Mouse (Mus musculus) CH12.LX (cell line): ENCODE measurements around the gene Cdc20b. TPM values are rescaled to one million over a fixed set of nuclear protein-coding genes. Genes with fewer than 3 reads are reported as not detected.

Source experiments
- DNase-seq: peaks from one replicate; pipeline ENCODE4 v3.0.0-alpha.2; 2013; ENCODE audit errors: extremely low read depth
- H3K27ac ChIP-seq: 2 replicates; pipeline ENCODE4 v1.5.1; 2012; ENCODE audit warnings: low read depth, mild to moderate bottlenecking, control low read depth, moderate library complexity; ENCODE audit not compliant: insufficient read depth
- H3K27me3 ChIP-seq: replicated peaks from 2 replicates; pipeline ENCODE3; 2012; ENCODE audit warnings: inconsistent platforms
- H3K36me3 ChIP-seq, 2 experiments: replicated peaks in 1 of 2; 2 replicates each; pipeline versions ENCODE3 to v1.6.1; 2012; ENCODE audit warnings: inconsistent platforms in 1 of 2, low read length in 1 of 2, mild to moderate bottlenecking in 1 of 2, mixed read lengths in 1 of 2, moderate library complexity in 1 of 2; ENCODE audit not compliant: control insufficient read depth in 1 of 2, insufficient read depth in 1 of 2
- H3K4me1 ChIP-seq, 2 experiments: 2 replicates each; pipeline ENCODE4 v1.6.1; 2012; ENCODE audit warnings: inconsistent platforms in 1 of 2, moderate library complexity in 1 of 2; ENCODE audit not compliant: insufficient read depth in 2 of 2, control insufficient read depth in 1 of 2
- H3K4me2 ChIP-seq: 2 replicates; pipeline ENCODE4 v1.6.1; 2012; ENCODE audit warnings: low read depth, mild to moderate bottlenecking, control low read depth; ENCODE audit not compliant: poor library complexity, insufficient read depth, severe bottlenecking
- H3K4me3 ChIP-seq, 3 experiments: fragments of 150-350 bp in 1 of 3; sonication (generic) in 1 of 3; replicated peaks in 1 of 3; 2 replicates each; pipeline versions ENCODE3 to v1.5.1; 2011 to 2012; ENCODE audit warnings: low read depth in 2 of 3, low read length in 2 of 3, mild to moderate bottlenecking in 2 of 3, moderate library complexity in 2 of 3, control low read depth in 1 of 3, improper control_type of control experiment in 1 of 3, inconsistent platforms in 1 of 3, mixed read lengths in 1 of 3; ENCODE audit not compliant: poor library complexity in 1 of 3
- H3K79me2 ChIP-seq: replicated peaks from 2 replicates; pipeline ENCODE4 v1.6.1; 2012; ENCODE audit warnings: mild to moderate bottlenecking, moderate library complexity; ENCODE audit not compliant: control insufficient read depth, poor library complexity, insufficient read depth, severe bottlenecking; ENCODE audit errors: extremely low read depth
- H3K9ac ChIP-seq: 2 replicates; pipeline ENCODE4 v1.6.1; 2012; ENCODE audit warnings: low read depth, mild to moderate bottlenecking, control low read depth, moderate library complexity; ENCODE audit not compliant: insufficient read depth
- H3K9me3 ChIP-seq: replicated peaks from 2 replicates; pipeline ENCODE3; 2012; ENCODE audit warnings: low read length, inconsistent platforms, mixed read lengths
- BHLHE40 ChIP-seq: IDR thresholded peaks from 2 replicates; pipeline ENCODE4 v1.6.1; 2011; ENCODE audit warnings: mild to moderate bottlenecking, low read depth, low read length, improper control_type of control experiment
- ELF1 ChIP-seq: IDR thresholded peaks from 2 replicates; pipeline ENCODE4 v1.6.1; 2014; ENCODE audit warnings: low read depth, mild to moderate bottlenecking, inconsistent platforms, low read length, improper control_type of control experiment
- EP300 ChIP-seq: IDR thresholded peaks from 2 replicates; pipeline ENCODE4 v1.6.1; 2011; ENCODE audit warnings: low read length, improper control_type of control experiment
- JUND ChIP-seq: conservative IDR thresholded peaks from 2 replicates; pipeline ENCODE4 v1.6.1; 2011; ENCODE audit warnings: low read depth, low read length, improper control_type of control experiment
- MXI1 ChIP-seq: IDR thresholded peaks from 2 replicates; pipeline ENCODE4 v1.6.1; 2011; ENCODE audit warnings: mild to moderate bottlenecking, low read depth, low read length, improper control_type of control experiment
- MYC ChIP-seq: IDR thresholded peaks from 2 replicates; pipeline ENCODE4 v1.6.1; 2011; ENCODE audit warnings: low read depth, mild to moderate bottlenecking, improper control_type of control experiment, low read length
- POLR2AphosphoS2 ChIP-seq: IDR thresholded peaks from 2 replicates; pipeline ENCODE4 v1.6.1; 2011; ENCODE audit warnings: low read depth, low read length, improper control_type of control experiment
- RAD21 ChIP-seq: IDR thresholded peaks from 2 replicates; pipeline ENCODE4 v1.6.1; 2011; ENCODE audit warnings: low read depth, mild to moderate bottlenecking, low read length, improper control_type of control experiment, moderate library complexity
- USF1 ChIP-seq: IDR thresholded peaks from 2 replicates; pipeline ENCODE4 v1.6.1; 2014; ENCODE audit warnings: low read depth, mild to moderate bottlenecking, inconsistent platforms, low read length, improper control_type of control experiment
- USF2 ChIP-seq: conservative IDR thresholded peaks from 2 replicates; pipeline ENCODE4 v1.6.1; 2011; ENCODE audit warnings: low read depth, low read length, improper control_type of control experiment
- dilution Hi-C: fragments of 300-500 bp; cut with MboI; formaldehyde crosslinking; loops from 2 replicates; pipeline ENCODE4 v1.14.3; 2020; ENCODE audit warnings: low sequenced_read_pairs; ENCODE audit not compliant: extremely low pct_unique_long_range_greater_than_20kb, extremely low pct_ligation_motif_present
- in situ Hi-C: fragments of 300-500 bp; cut with MboI; formaldehyde crosslinking; loops from 3 replicates; pipeline ENCODE4 v1.14.3; 2019; ENCODE audit warnings: low sequenced_read_pairs, low pct_ligation_motif_present, low pct_unique_long_range_greater_than_20kb, mixed read lengths
- polyA plus RNA-seq: library from polyadenylated mRNA; unstranded; fragments of >175 nt; gene quantifications from 2 replicates; pipeline ENCODE4 v1.2.1, GENCODE M21; 2012; ENCODE audit warnings: low read depth; ENCODE audit not compliant: insufficient read length
- total RNA-seq, 2 experiments: library from RNA; depleted of rRNA; stranded (reverse); fragments of 300-350 nt in 1 of 2; fragments of >200 nt in 1 of 2; gene quantifications; 2 replicates each; pipeline ENCODE4 v1.2.3; 2012 to 2014

The Cdc20b gene
- total and polyA plus RNA-seq, 3 experiments, result not detected

DNA sequence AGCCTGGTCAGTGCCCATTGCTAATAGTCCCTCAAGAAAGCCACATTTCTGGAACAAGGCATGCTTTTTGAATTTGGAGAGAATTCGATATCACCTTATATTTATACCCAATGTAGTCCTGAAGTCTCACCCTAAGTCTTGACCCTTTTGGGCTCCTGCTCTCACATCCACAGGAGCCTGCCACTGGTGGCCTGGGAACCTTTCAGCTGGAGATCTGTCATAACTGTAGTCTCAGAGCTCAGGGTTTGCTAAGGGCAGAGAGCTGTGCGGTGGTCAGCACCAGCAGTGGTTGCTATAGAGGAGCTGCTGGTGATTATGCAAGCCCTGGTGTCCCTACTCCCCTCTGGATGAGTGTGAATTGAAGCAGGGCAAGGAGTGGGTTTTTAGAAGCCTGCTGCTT lies 63.5 kb downstream of the Cdc20b start:
- no peaks in the 10 kb centered on the region for H3K79me2 ChIP-seq
- H3K9ac ChIP-seq, result no peak overlapping the region
- H3K27ac ChIP-seq, result no peak overlapping the region
- no peaks in the 10 kb centered on the region for H3K36me3 ChIP-seq
- no peak for DNase-seq
- TF ChIP-seq MYC, result no peak
- dilution Hi-C loops, result no loop called here
- in situ Hi-C loops, result no loop called here
- H3K27me3 ChIP-seq, result no peaks in the 10 kb centered on the region
- peaks cover 3 to 20% of the 10 kb centered on the region in 2 experiments; a peak in 3 of 4 replicates for H3K4me1 ChIP-seq
- no peaks in the 10 kb centered on the region for H3K9me3 ChIP-seq
- H3K4me2 ChIP-seq, result no peak overlapping the region
- H3K4me3 ChIP-seq, result no peak overlapping the region

DNA sequence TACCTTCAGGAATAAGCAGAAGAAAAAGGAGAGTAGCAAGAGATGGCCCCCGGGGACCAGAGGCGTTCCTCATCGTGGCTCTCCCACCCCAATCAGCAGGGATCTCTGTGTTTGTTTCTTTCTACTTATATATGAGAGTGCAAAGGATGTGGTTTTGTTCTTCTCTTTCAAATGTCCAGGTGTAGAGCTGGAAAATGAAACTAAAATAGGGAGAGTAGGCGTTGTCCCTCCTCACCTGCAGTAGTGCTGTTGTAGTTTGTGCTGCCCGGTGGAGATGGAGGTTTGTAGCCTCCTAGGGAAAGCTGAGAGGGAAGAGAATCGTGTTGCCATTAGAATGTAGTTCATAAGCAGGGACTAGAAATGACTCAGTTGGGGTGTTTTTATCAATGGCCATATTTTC lies 66.0 kb downstream of the Cdc20b start, which contains the start of gene Gzma:
Gzma (minus strand) TSS at position 103 of the 400 bp plus-strand sequence.
- no peak for DNase-seq
- H3K27ac ChIP-seq, result no peak within 1 kb of the TSS
- TF ChIP-seq RAD21 (no peak), BHLHE40 (no peak), EP300 (peak; percentile 44; the same call in 1 of the 2 replicates), JUND (no peak)
- H3K4me2 ChIP-seq, result peak within 1 kb of the TSS; percentile 47; the same call in 1 of the 2 replicates
- no peak within 1 kb of the TSS for H3K9ac ChIP-seq
- H3K27me3 ChIP-seq, result no peaks in the 10 kb centered on the region
- H3K79me2 ChIP-seq, result no peaks in the 10 kb centered on the region
- H3K36me3 ChIP-seq, result no peaks in the 10 kb centered on the region
- H3K9me3 ChIP-seq, result no peaks in the 10 kb centered on the region
- dilution Hi-C loops (no loop called here), in situ Hi-C loops (no loop called here)
- H3K4me1 ChIP-seq, result peaks cover 5 to 25% of the 10 kb centered on the region in 2 experiments
- H3K4me3 ChIP-seq, result no peak within 1 kb of the TSS

DNA sequence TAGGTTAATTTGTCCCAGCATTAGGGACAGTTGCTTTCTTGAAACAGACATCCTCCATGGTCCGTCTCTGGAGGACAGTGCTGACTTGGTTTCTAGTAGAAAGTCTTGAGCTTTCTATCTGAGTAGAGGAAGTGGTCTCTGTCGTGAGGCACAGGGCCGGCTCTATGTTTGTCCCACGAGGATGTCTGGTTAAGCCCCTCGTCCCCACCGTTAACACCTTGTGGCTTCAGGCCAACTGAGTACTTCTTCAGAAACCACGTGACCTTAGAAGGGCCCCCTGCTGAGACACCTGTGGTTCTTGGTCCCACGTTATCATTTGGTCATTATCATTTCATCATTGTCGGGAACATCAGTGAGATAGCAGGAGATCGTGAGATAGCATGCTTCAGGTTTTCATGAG lies 66.9 kb downstream of the Cdc20b start:
- in situ Hi-C loops, result no loop called here
- H3K36me3 ChIP-seq, result no peaks in the 10 kb centered on the region
- no peaks in the 10 kb centered on the region for H3K9me3 ChIP-seq
- H3K27ac ChIP-seq, result no peak overlapping the region
- no peak overlapping the region for H3K9ac ChIP-seq
- no peak overlapping the region for H3K4me2 ChIP-seq
- dilution Hi-C loops, result no loop called here
- DNase-seq, result no peak
- peaks cover 5 to 25% of the 10 kb centered on the region in 2 experiments for H3K4me1 ChIP-seq
- H3K79me2 ChIP-seq, result no peaks in the 10 kb centered on the region
- TF ChIP-seq ELF1, result no peak
- TF ChIP-seq USF1, result peak; percentile 8; the same call in 1 of the 2 replicates
- TF ChIP-seq MXI1, result no peak
- TF ChIP-seq POLR2AphosphoS2, result no peak
- TF ChIP-seq USF2, result 0 out of 2 replicates have a peak, but pooled peaks have one; percentile 5
- TF ChIP-seq, all 38 proteins: peak for 2
- H3K4me3 ChIP-seq, result no peak overlapping the region
- H3K27me3 ChIP-seq, result no peaks in the 10 kb centered on the region
